Mouse (Mus musculus): ENCODE measurements at regions not wholly inside any gene's neighbourhood (a gene's known extent, or its start where the extent isn't known, plus 50 kb on each side); places are given as distances from the start of the nearest gene placed in this dataset.

DNA sequence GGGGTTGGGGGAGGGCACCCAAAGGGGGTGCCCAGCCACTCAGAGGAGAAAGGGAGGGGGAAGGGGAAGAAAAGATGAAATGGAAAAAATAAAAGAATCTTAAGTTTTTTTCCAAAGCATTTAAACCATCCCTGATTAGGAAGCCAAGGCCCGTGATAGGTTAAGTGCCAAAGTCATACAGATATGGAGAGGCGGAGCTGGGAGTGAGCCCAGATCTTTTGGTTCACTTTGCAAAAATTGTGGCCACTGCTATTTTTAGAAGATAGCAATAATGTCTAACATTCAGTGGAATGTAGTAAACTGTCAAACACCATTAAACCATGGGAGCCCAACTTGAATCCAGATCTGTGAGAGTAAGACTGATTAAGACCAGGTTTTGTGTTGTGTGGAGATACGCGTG, 85.9 kb upstream of the Abca1 start:
- no peak for TF ChIP-seq CTCF (conservative IDR thresholded peaks at IDR 0.05 in 1 of 2, IDR thresholded peaks at IDR 0.05 in 1 of 2; ENCODE audit: low read depth in 2 of 2, low read length in 2 of 2)
- no peak for TF ChIP-seq POLR2A (IDR thresholded peaks at IDR 0.05; ENCODE audit: low read depth, low read length)
- no peak for TF ChIP-seq ZC3H11A (IDR thresholded peaks at IDR 0.05; ENCODE audit: low read depth, low read length)
- TF ChIP-seq MYC (IDR thresholded peaks at IDR 0.05; ENCODE audit: low read depth, low read length), result no peak
- TF ChIP-seq ETS1 (conservative IDR thresholded peaks at IDR 0.05; ENCODE audit: low read depth, low read length), result no peak
- TF ChIP-seq ELF1 (IDR thresholded peaks at IDR 0.05; ENCODE audit: low read depth, low read length), result no peak
- TF ChIP-seq ZNF384 (IDR thresholded peaks at IDR 0.05; ENCODE audit: low read depth, low read length), result no peak
- TF ChIP-seq MAZ (IDR thresholded peaks at IDR 0.05; ENCODE audit: low read depth, low read length), result no peak
- no peak for TF ChIP-seq GABPA (IDR thresholded peaks at IDR 0.05; ENCODE audit: insufficient replicate concordance, low read depth, low read length)
- no peak for TF ChIP-seq POLR2AphosphoS2 (IDR thresholded peaks at IDR 0.05; ENCODE audit: low read depth, low read length)
- TF ChIP-seq UBTF (IDR thresholded peaks at IDR 0.05; ENCODE audit: low read depth, low read length), result no peak
- TF ChIP-seq MXI1 (IDR thresholded peaks at IDR 0.05; ENCODE audit: low read depth, low read length), result no peak
- no peak for TF ChIP-seq MAX (IDR thresholded peaks at IDR 0.05; ENCODE audit: low read length)
- TF ChIP-seq TBP (conservative IDR thresholded peaks at IDR 0.05; ENCODE audit: low read depth, low read length), result no peak
